Mouse (Mus musculus): ENCODE data around the gene Gm498.

Gm498 gene

GRCm38 (mm10) chr7:143892361-143892760, 25.7 kb downstream of the Gm498 start:
- no peak for DNase-seq

- DNase-seq: peak; percentile 21
These were observed 34.0 kb downstream of the Gm498 start for GRCm38 (mm10) chr7:143900667-143901066.

- no peak for DNase-seq
These were observed 38.5 kb downstream of the Gm498 start for GRCm38 (mm10) chr7:143905176-143905575.

GRCm38 (mm10) chr7:143905606-143906005, 39.0 kb downstream of the Gm498 start:
- DNase-seq: peak; percentile 47

GRCm38 (mm10) chr7:143913611-143914010, 47.0 kb downstream of the Gm498 start:
- DNase-seq: no peak

GRCm38 (mm10) chr7:143919031-143919679, 52.5 kb downstream of the Gm498 start:
- no peak for DNase-seq

- DNase-seq: no peak
These were observed 63.3 kb downstream of the Gm498 start for GRCm38 (mm10) chr7:143929899-143930298.

GRCm38 (mm10) chr7:143938647-143939046, 72.0 kb downstream of the Gm498 start:
- DNase-seq: peak; percentile 5

- DNase-seq: no peak
These were observed 72.8 kb downstream of the Gm498 start for GRCm38 (mm10) chr7:143939476-143939875.

GRCm38 (mm10) chr7:143942941-143943691, 76.5 kb downstream of the Gm498 start:
- peak; percentile 3 for DNase-seq

GRCm38 (mm10) chr7:143944421-143944980, 77.9 kb downstream of the Gm498 start:
- DNase-seq: no peak
